Mouse (Mus musculus) liver, adult 2 months (tissue): ENCODE results near the gene Olfm2.

Experiments used
- CTCF ChIP-seq: fragments of 200-500 bp; IDR thresholded peaks from 2 replicates; pipeline ENCODE4 v1.5.1; 2011; ENCODE audit warnings: low read depth, low read length, control low read depth
- POLR2A ChIP-seq: fragments of 200-500 bp; IDR thresholded peaks from 2 replicates; pipeline ENCODE4 v1.6.1; 2011; ENCODE audit warnings: low read length, control low read depth; ENCODE audit not compliant: insufficient read depth; ENCODE audit errors: extremely low read depth

GRCm38 (mm10) chr9:20758896-20759295 lies 12.7 kb upstream of the Olfm2 start:
- no peak for TF ChIP-seq CTCF
- TF ChIP-seq POLR2A, result no peak
